Mouse (Mus musculus) hindbrain, embryonic 16.5 days (tissue): Measurements from ENCODE around the gene Astn2. TPM values are rescaled to one million over a fixed set of nuclear protein-coding genes. Genes with fewer than 3 reads are reported as not detected.

Experiments used
- ATAC-seq: fragments of 200-750 bp; cut with Nextera tagmentation; 2 replicates; pipeline ENCODE4 v1.8.0; 2017; ENCODE audit warnings: moderate TSS enrichment, moderate library complexity
- H3K27ac ChIP-seq: fragments of 300-500 bp; sonication (generic); 2 replicates; pipeline ENCODE4 v1.5.1; 2014; ENCODE audit warnings: low read depth, mild to moderate bottlenecking, control low read depth, low read length, moderate library complexity
- H3K27me3 ChIP-seq: fragments of 300-500 bp; sonication (generic); replicated peaks from 2 replicates; pipeline ENCODE4 v1.6.1; 2014; ENCODE audit warnings: low read length; ENCODE audit not compliant: control insufficient read depth, insufficient read depth
- H3K36me3 ChIP-seq: fragments of 300-500 bp; sonication (generic); 2 replicates; pipeline ENCODE4 v1.6.1; 2014; ENCODE audit warnings: mild to moderate bottlenecking, low read length, moderate library complexity, mixed read lengths; ENCODE audit not compliant: control insufficient read depth, insufficient read depth
- H3K4me1 ChIP-seq: fragments of 300-500 bp; sonication (generic); 2 replicates; pipeline ENCODE4 v1.6.1; 2014; ENCODE audit warnings: low read depth, low read length; ENCODE audit not compliant: control insufficient read depth, insufficient read depth
- H3K4me2 ChIP-seq: fragments of 300-500 bp; sonication (generic); 2 replicates; pipeline ENCODE4 v1.6.1; 2014; ENCODE audit warnings: mild to moderate bottlenecking, low read length, control low read depth, moderate library complexity
- H3K4me3 ChIP-seq: fragments of 300-500 bp; sonication (generic); 2 replicates; pipeline ENCODE4 v1.5.1; 2014; ENCODE audit warnings: mild to moderate bottlenecking, low read length, control low read depth, moderate library complexity
- H3K9ac ChIP-seq: fragments of 300-500 bp; sonication (generic); 2 replicates; pipeline ENCODE4 v1.6.1; 2014; ENCODE audit warnings: low read depth, mild to moderate bottlenecking, control low read depth, low read length, moderate library complexity
- H3K9me3 ChIP-seq: fragments of 300-500 bp; sonication (generic); 2 replicates; pipeline ENCODE4 v1.6.1; 2014; ENCODE audit warnings: mild to moderate bottlenecking, low read length, moderate library complexity; ENCODE audit not compliant: control insufficient read depth
- WGBS: fragments of 180-500 bp; shearing (Covaris S2); extraction: QIAGEN DNeasy Blood & Tissue Kit; methylation state at CpG from one replicate; pipeline ENCODE4 v1.1.7; 2014; 5-methylcytosine and 5-hydroxymethylcytosine counted together
- polyA plus RNA-seq: library from polyadenylated mRNA; unstranded; fragments of >200 nt; fragmentation: Nextera tagmentation; extraction: Ambion mirVana; gene quantifications from 2 replicates; pipeline ENCODE4 v1.2.1, GENCODE M21; 2015

Gene Astn2
- polyA plus RNA-seq, 1 experiment from 2014 or later = 0.94 TPM

DNA sequence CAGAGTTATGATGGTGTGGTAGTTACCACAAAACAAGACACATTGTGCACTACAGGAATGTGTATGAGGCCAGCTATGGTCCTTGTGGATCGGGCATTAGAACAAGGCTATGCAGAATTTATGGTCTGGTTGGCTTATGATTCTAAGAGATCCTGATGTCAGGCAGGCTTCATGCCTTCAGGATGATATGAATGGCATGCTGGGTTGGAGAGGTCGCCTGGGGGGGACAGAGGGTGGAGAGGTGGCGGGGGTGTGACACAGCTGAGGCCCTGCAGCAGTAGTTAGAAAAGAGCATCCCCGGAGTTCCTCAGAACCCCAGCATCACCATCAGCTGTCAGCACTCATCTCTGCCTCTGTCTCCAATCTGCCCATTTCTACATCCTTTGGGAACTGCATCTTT lies 128.3 kb downstream of the Astn2 start:
- WGBS = 65% methylated on average over 4 of the region's 4 CpGs
- H3K4me1 ChIP-seq = no peaks in the 10 kb centered on the region
- H3K27ac ChIP-seq = no peak overlapping the region
- H3K36me3 ChIP-seq = no peaks in the 10 kb centered on the region
- no peak overlapping the region for H3K9ac ChIP-seq
- H3K27me3 ChIP-seq = no peaks in the 10 kb centered on the region
- no peak for ATAC-seq
- no peak overlapping the region for H3K4me3 ChIP-seq
- no peak overlapping the region for H3K4me2 ChIP-seq
- no peaks in the 10 kb centered on the region for H3K9me3 ChIP-seq

DNA sequence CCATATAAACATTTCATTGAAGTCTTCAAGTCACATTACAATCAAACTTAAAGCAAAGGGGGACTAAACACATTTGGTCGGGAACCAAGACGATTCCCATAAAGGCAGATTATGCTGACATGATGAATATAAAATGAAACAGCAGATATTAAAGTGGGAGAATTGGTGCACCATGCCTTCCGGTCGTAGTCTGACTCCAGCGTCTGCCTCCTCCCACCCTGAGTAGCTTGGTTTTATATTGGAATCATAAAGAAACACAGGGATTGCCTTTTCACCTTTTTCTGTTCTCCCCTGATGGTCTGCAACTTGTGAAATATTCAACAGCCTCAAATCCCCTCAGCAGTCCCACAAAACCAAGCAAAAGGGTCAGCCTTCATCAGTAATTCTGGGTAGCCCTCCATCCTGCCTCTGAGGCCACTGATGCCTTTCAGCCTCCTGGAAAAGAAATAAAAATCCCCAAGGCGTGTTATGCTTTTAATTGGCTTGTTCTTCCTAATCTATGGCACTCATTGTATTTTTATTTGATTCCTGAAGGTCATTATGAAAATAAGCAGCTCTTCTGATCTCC lies 132.8 kb downstream of the Astn2 start:
- Histone ChIP-seq H3K27me3 (no peaks in the 10 kb centered on the region), H3K27ac (no peak overlapping the region), H3K4me1 (no peaks in the 10 kb centered on the region), H3K9ac (no peak overlapping the region), H3K9me3 (no peaks in the 10 kb centered on the region), H3K4me2 (no peak overlapping the region), H3K36me3 (no peaks in the 10 kb centered on the region), H3K4me3 (no peak overlapping the region)
- ATAC-seq = no peak
- 66% methylated on average over 6 of the region's 6 CpGs for WGBS

DNA sequence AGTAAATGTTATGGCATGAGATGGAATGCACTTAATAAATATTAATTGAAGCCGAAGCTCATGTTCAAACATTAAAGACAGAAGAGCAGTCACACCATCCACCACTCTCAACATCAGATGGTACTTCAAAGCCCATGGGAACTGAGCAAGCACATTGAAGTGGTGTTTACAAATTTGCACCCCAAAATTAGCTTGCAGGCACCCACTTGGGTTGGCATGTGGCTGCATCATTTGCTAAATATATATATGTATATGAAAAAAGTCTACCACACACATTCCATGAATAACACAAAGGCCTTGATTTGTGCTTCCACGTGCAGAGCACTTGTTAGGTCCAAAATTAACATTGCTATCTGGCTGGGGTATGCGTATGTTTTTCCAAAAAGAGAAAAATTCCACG lies 140.4 kb downstream of the Astn2 start:
- Histone ChIP-seq H3K27ac (no peak overlapping the region), H3K9ac (no peak overlapping the region), H3K4me2 (no peak overlapping the region), H3K36me3 (no peaks in the 10 kb centered on the region), H3K27me3 (no peaks in the 10 kb centered on the region), H3K4me1 (no peaks in the 10 kb centered on the region), H3K9me3 (no peaks in the 10 kb centered on the region), H3K4me3 (no peak overlapping the region)
- 89% methylated on average over 4 of the region's 4 CpGs for WGBS
- ATAC-seq = no peak

- Histone ChIP-seq H3K4me3 (no peak overlapping the region), H3K9ac (no peak overlapping the region), H3K27ac (no peak overlapping the region), H3K4me2 (no peak overlapping the region), H3K36me3 (no peaks in the 10 kb centered on the region), H3K27me3 (no peaks in the 10 kb centered on the region), H3K4me1 (no peaks in the 10 kb centered on the region), H3K9me3 (no peaks in the 10 kb centered on the region)
- 86% methylated on average over 3 of the region's 3 CpGs for WGBS
- no peak for ATAC-seq
Measured at GRCm38 (mm10) chr4:66261276-66261675, 143.1 kb downstream of the Astn2 start.

DNA sequence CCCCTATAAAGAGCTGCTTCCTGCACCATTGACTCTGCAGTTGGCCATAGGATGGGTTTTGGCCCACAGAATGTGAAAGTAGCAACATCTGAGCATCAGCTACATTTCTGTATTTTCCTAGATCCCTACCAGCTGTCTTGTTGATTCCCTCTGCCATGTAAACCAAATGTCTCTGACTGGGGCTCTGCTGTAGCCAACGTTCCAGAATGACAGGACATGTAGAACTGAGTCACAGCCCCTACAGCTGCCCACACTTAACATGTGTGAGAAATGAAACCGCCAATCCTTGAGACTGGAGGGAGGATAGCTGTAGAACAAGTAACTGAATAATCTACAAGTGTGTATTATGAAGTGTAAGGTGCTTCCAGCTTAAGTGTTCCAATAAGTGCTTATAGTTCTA lies 145.5 kb downstream of the Astn2 start:
- no peak overlapping the region for H3K27ac ChIP-seq
- H3K36me3 ChIP-seq = no peaks in the 10 kb centered on the region
- ATAC-seq = no peak
- H3K9ac ChIP-seq = no peak overlapping the region
- WGBS = 91% methylated on average over 2 of the region's 2 CpGs
- no peaks in the 10 kb centered on the region for H3K9me3 ChIP-seq
- peaks cover 3% of the 10 kb centered on the region; the same call in 1 of the 2 replicates for H3K4me1 ChIP-seq
- no peak overlapping the region for H3K4me2 ChIP-seq
- H3K27me3 ChIP-seq = no peaks in the 10 kb centered on the region
- no peak overlapping the region for H3K4me3 ChIP-seq

- no peak overlapping the region for H3K9ac ChIP-seq
Measured at GRCm38 (mm10) chr4:66254695-66255492, 149.5 kb downstream of the Astn2 start.

DNA sequence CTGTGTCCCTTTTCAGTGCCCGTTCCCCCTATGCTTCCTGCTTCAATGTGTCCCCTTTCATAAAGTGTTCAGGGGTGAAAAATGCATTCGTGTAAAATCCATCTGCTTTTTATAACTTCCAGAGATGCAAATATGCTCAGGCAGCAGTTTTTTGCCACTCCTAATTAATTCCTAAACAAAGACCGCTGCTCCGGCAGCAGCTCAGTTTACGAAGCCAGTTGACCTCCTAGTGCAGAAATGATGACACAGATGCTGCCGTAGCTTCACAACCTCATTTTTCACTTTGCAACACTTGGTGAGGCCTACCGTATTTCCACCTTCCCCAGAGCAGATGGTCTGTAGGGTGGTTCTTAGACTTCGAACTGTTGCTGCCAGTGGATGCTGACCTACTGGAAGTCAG lies 155.9 kb downstream of the Astn2 start:
- no peak overlapping the region for H3K4me2 ChIP-seq
- H3K36me3 ChIP-seq = no peaks in the 10 kb centered on the region
- H3K9ac ChIP-seq = no peak overlapping the region
- no peaks in the 10 kb centered on the region for H3K27me3 ChIP-seq
- no peaks in the 10 kb centered on the region for H3K4me1 ChIP-seq
- no peaks in the 10 kb centered on the region for H3K9me3 ChIP-seq
- H3K4me3 ChIP-seq = no peak overlapping the region
- peak overlapping the region; percentile 39; the same call in 1 of the 2 replicates for H3K27ac ChIP-seq
- no peak for ATAC-seq
- 43% methylated on average over 8 of the region's 8 CpGs for WGBS

More at GRCm38 (mm10) chr4:66254695-66255492, 149.5 kb downstream of the Astn2 start:
- peak; percentile 45; the same call in 1 of the 2 replicates for ATAC-seq
- H3K36me3 ChIP-seq = no peaks in the 10 kb centered on the region
- WGBS = 74% methylated on average over 4 of the region's 4 CpGs
- H3K4me2 ChIP-seq = no peak overlapping the region
- peaks cover 3% of the 10 kb centered on the region; the same call in 1 of the 2 replicates for H3K4me1 ChIP-seq
- no peaks in the 10 kb centered on the region for H3K27me3 ChIP-seq
- no peak overlapping the region for H3K4me3 ChIP-seq
- no peaks in the 10 kb centered on the region for H3K9me3 ChIP-seq
- no peak overlapping the region for H3K27ac ChIP-seq

- ATAC-seq = no peak
Measured at GRCm38 (mm10) chr4:66242683-66243082, 161.7 kb downstream of the Astn2 start.

GRCm38 (mm10) chr4:66232799-66233198 lies 171.6 kb downstream of the Astn2 start:
- H3K9me3 ChIP-seq = no peaks in the 10 kb centered on the region
- no peak overlapping the region for H3K4me3 ChIP-seq
- no peak overlapping the region; the same call in 1 of the 2 replicates for H3K27ac ChIP-seq
- no peak overlapping the region for H3K9ac ChIP-seq
- WGBS = 81% methylated on average over 3 of the region's 3 CpGs
- no peak overlapping the region for H3K4me2 ChIP-seq
- H3K27me3 ChIP-seq = no peaks in the 10 kb centered on the region
- ATAC-seq = no peak
- no peaks in the 10 kb centered on the region for H3K36me3 ChIP-seq
- no peaks in the 10 kb centered on the region for H3K4me1 ChIP-seq

More at GRCm38 (mm10) chr4:66242683-66243082, 161.7 kb downstream of the Astn2 start:
- Histone ChIP-seq H3K27me3 (no peaks in the 10 kb centered on the region), H3K9me3 (no peaks in the 10 kb centered on the region), H3K9ac (no peak overlapping the region), H3K36me3 (no peaks in the 10 kb centered on the region), H3K4me2 (no peak overlapping the region), H3K4me1 (no peaks in the 10 kb centered on the region), H3K27ac (no peak overlapping the region), H3K4me3 (no peak overlapping the region)
